Mouse (Mus musculus): Measurements from ENCODE around the gene Uba52.

Gene Uba52

GRCm38 (mm10) chr8:70486941-70487520, 23.6 kb downstream of the Uba52 start, which contains the start of gene Tmem59l:
TSS of gene Tmem59l (minus strand) at chr8:70487358.
- no peak for DNase-seq (ENCODE audit: inconsistent age in 2 of 2, low spot score in 1 of 2)

GRCm38 (mm10) chr8:70486191-70486681, 24.4 kb downstream of the Uba52 start:
- no peak for DNase-seq (ENCODE audit: inconsistent age in 2 of 2, low spot score in 1 of 2)

DNA sequence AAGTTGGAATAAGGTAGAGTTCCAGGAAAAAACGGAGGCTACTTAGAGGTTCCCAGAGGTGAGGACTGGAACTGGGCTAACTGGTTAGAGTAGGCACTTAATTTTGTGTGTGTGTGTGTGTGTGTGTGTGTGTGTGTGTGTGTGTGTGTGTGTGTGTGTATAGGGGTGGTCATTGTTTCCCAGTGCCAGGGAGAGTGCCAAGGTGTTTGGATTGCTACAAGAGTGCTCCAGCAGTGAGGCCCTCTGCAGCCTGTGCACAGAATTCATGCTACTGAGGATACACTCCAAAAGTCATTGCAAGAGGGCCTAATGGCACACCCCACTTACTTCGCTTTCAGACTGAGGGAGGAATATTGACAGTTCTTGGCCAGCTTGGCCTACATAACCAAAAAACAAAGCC, 27.7 kb downstream of the Uba52 start:
- DNase-seq (ENCODE audit: inconsistent age in 2 of 2, low spot score in 1 of 2): no peak

DNA sequence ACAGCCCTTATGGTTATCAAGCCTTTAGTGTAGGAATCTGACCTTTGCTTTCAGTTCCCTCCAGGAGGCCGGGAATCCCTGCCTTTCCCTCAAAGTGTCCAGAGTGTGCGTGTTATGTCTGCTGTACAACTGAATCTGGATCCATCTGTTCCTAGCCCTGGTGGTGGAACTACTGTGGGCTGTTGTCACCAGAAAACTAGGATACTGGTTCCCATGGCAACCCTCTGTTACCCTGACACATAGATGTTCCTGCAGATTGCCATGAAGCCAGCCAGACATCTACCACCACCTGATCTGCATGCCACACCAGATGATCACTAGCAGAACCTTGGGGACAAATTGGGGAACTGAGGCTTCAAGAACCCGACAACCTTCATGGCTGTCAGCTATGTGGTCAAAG, 28.7 kb downstream of the Uba52 start:
- DNase-seq (ENCODE audit: inconsistent age in 2 of 2, low spot score in 1 of 2): no peak

GRCm38 (mm10) chr8:70477269-70477982, 33.2 kb downstream of the Uba52 start:
- DNase-seq (ENCODE audit: inconsistent age in 2 of 2, low spot score in 1 of 2): peak; percentile 51 to 67

DNA sequence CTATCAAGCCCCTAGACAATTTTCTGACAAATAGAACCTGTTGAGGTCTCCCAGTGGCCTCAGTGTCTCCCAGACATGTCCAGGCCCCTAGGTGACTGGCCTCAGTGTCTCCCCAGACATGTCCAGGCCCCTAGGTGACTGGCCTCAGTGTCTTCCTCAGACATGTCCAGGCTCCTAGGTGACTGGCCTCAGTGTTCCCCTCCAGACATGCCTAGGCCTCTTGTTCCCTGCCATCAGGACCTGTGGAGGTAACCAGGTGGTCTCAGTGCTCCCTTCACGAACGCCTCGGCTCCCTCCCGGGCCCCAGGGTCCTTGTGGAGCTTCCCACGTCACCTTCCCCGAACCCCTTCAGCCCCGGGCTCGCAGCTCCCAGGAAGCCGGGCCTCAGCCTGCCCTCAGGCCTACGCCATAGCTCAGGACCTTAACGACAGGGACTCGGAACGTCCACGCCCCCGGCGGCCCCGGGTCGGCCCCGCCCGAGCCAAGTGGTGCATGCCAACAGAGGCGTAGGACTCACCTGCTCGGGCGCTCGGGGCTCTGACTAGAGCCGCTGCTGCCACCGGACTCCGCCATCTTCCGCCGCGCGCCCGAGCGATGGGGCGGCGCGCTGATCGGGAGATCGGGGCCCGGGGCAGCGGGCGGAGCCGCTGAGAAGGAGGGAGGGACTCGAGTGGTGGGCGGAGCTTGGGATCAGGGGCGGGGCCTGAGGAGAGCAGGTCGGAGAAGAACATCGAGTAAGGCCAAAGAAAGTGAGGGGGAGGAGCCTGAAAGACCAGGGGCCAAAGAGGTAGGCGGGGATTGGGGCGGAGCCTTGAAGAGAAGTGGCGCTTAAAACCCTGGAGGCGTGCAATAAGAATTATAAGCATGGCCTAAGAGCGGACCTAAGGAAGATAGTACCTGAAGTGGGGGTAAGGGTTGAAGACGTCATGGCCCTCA, 34.0 kb downstream of the Uba52 start, which contains the start of gene Klhl26:
Gene Klhl26, minus strand, starts transcription at position 636 of the 936 bp plus-strand sequence.
- peak; percentile 98 to 99 for DNase-seq (ENCODE audit: inconsistent age in 2 of 2, low spot score in 1 of 2)

GRCm38 (mm10) chr8:70471856-70472255, 38.7 kb downstream of the Uba52 start:
- no peak for DNase-seq (ENCODE audit: inconsistent age in 2 of 2, low spot score in 1 of 2)

- no peak for DNase-seq (ENCODE audit: inconsistent age in 2 of 2, low spot score in 1 of 2)
Measured at GRCm38 (mm10) chr8:70469938-70470337, 40.7 kb downstream of the Uba52 start.

DNA sequence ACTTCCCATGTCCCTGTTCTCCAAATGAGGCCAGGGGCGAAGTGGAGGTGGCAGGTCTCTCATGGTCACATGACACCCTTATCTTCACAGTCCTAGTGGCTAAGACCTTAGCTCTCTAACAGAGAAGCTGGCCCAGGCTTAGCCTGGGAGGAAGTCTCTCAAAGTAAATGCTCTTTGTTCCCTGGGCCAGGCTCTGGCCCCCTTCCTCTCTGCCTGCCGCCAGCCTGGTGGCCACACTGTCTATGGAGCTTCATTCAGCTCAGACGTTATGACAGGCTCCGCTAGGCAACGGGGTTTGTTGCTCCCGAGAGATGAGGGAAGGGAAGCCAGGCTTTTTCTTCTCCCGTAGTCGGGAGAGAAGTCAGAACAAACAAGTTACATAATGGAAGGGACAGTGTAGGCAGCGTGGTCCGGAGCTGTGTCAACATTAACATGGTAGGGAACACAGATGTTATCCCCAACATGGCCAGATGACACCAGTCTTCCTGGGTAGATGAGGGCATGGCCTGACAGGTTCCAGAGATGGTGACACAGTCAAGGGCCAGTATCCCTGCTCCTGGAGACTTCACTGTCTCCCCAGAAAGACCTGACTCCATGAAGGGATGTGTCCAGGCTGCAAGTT, 41.2 kb downstream of the Uba52 start:
- DNase-seq (ENCODE audit: inconsistent age in 2 of 2, low spot score in 1 of 2): no peak

GRCm38 (mm10) chr8:70468733-70469132, 41.9 kb downstream of the Uba52 start:
- no peak for DNase-seq (ENCODE audit: inconsistent age in 2 of 2, low spot score in 1 of 2)

DNA sequence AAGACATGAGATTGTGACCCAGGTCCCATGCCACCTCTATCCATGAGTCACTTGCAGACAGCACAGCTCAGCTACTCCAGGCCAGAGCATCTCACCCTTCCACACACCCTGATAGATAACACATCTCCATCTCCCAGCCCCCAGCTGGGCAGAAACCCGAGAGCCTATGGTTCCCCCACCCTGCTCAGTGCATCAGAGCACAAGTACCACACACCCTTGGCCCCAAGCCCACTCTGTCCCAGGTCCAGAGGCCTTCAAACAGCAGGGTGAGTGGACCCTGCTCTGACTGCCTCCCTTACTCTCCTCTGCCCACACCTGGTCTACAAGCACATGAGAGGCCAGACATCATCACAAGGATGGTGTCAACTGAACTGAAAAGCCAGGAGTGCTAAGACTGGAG, 42.7 kb downstream of the Uba52 start:
- no peak for DNase-seq (ENCODE audit: inconsistent age in 2 of 2, low spot score in 1 of 2)

- DNase-seq (ENCODE audit: inconsistent age in 2 of 2, low spot score in 1 of 2): no peak
Measured at GRCm38 (mm10) chr8:70467229-70467725, 43.3 kb downstream of the Uba52 start.

- no peak for DNase-seq (ENCODE audit: inconsistent age in 2 of 2, low spot score in 1 of 2)
Measured at GRCm38 (mm10) chr8:70466771-70467170, 43.8 kb downstream of the Uba52 start.

DNA sequence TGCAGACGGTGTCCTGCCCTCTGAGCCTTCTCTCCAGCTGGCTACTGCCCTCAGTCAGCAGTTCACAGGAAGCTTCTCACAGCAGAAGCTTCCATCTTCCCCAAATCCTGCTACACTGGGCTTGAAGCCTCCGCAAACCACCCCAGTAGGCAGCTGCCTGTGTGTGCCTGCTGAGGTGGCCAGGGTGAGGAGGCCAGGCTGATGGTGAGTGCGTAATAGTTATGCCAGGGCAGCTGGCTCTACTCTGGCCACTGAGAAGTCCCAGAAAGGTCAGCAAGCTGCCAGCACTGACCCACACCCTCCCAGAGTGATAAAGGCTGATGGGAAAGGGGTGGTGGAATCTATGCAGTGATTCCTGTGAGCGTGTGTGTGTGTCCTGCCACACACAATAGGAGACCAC, 44.3 kb downstream of the Uba52 start:
- DNase-seq (ENCODE audit: inconsistent age in 2 of 2, low spot score in 1 of 2): no peak

DNA sequence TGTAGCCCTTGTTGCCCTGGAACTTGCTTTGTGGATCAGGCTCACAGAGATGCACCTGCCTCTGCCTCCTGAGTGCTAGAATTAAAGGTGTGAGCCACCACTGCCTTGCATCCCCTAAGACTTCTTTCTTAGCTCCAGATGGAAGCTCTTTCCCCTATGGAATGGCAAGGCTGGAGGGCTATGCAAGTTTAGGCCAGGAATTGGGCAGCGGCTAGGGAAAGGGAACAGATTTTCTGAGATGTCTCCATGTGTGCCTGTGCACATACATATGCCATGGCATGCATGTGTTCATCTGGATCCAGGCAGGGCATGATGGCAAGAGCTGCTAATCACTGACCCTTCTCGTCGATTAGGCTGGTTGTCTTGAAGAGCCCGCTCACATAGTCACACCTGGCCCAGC, 44.9 kb downstream of the Uba52 start:
- DNase-seq (ENCODE audit: inconsistent age in 2 of 2, low spot score in 1 of 2): no peak

- no peak for DNase-seq (ENCODE audit: inconsistent age in 2 of 2, low spot score in 1 of 2)
Measured at GRCm38 (mm10) chr8:70464162-70464561, 46.4 kb downstream of the Uba52 start.

DNA sequence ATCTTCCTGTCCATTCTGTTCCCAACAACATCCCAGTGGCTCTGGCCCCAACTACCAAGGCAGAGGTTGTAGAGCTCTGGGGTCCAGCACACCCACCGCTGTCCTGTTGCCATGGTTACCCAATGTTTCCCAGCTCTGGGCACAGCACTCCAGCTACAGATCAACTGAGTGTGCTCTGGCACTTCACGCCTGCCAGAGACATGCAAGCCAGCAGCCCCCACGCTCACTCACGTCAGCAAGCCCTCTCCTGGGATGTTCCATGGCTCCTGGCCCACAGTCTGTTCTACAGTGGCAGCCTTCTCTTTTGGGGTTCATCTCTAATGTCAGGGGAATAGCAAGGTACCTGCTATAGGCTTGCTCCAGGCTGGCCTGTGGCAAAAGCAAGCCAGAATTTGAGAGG, 47.3 kb downstream of the Uba52 start:
- no peak for DNase-seq (ENCODE audit: inconsistent age in 2 of 2, low spot score in 1 of 2)

- no peak for DNase-seq (ENCODE audit: inconsistent age in 2 of 2, low spot score in 1 of 2)
Measured at GRCm38 (mm10) chr8:70462516-70462813, 48.1 kb downstream of the Uba52 start.

GRCm38 (mm10) chr8:70461765-70462515, 48.7 kb downstream of the Uba52 start:
- peak; percentile 89 to 90 for DNase-seq (ENCODE audit: inconsistent age in 2 of 2, low spot score in 1 of 2)

DNA sequence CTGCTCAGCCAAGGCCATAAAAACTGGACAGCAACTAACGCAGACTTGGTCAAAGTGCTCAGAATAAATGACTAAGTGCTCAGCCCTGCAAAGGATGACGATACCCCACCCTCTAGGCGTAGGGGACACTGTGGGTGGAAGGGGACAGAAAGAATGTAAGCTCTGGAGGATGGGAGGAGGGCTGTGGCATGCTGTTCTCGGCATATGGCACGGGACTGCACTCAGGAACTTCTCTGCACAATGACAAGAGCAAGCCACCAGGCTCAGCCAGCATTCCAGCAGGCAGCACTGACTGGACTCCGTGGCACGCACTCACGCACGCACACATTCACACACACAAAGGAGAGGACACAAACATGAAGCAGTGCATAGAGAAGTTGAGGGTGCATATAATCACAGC, 50.0 kb downstream of the Uba52 start:
- no peak for DNase-seq (ENCODE audit: inconsistent age in 2 of 2, low spot score in 1 of 2)

Measured in adrenal gland, adult (tissue).